Mouse (Mus musculus) T-cell, adult 2 months (primary cell): ENCODE data around the gene Gstt2.
"Not testable (repeated sequence)": the region's sequence is repeated elsewhere in the genome, so short reads cannot be mapped to it uniquely, and the experiment has no call there.

ENCODE experiments used
- DNase-seq: peaks from one replicate; pipeline ENCODE4 v3.0.0; 2022; ENCODE audit warnings: low spot score

Gstt2 gene

DNA sequence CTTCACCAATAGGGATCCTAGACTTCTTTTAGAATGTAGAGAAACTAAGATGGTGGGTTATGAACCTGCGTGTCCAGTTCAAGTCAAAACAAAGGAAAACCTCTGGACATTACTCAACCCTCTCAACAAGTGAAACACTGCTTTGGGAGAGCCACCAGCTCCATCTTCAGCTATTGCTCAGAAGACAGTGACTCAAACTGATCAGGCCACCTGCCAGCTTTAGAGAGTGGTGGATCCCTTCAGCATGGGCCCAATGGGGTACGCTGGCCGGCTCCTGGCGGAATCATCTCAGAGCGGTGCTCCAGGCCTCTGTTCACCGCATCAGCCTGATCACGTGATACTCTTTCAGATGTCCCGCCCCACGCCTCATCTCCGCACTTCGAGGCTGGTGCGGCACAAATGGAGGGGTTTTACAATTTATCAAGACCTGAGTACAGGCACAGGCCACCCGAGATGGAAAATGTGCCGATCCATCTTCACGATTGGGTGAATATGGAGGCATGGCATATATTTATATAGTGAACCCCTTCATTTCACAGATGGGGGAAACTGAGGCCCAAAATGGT lies 18.3 kb upstream of the Gstt2 start:
- no peak for DNase-seq

DNA sequence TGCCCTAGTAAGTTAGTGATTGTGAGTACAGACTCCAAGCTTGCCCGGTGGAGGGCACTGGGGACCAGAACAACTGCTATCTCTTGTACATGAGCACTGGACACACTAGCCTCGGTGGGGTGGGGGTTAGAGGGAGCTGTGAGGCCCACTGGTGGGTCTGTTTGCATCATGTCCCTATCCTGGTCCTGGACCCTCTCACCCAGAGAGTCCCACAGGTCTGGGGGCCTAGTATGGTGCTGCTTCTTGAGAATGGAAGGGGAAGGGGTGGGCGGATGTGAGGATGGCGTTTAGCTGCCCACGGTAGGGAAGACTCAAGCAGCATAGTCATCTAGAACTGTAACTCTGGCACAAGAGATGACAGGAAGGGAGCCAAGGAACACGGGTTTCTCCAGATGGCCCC lies 17.6 kb upstream of the Gstt2 start:
- no peak for DNase-seq

DNA sequence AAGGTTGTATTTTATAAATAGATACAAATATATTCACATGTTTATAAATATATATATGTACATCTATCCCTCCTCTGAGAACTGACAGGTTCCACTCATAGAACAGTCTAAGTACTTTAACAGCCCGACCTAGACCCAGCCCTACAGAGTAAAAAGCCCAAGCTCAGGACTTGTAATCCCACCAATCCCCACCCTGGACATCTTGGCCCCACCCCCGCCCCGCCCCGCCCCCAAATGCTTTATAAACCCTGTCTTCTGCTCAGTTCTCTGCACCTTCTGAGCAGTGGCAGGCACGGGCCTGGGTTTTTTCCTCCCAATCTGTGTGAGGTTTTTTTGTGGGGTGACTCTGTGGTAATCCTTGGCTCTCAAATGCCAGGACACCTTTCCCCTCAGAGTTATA lies 16.9 kb upstream of the Gstt2 start:
- no peak for DNase-seq

DNA sequence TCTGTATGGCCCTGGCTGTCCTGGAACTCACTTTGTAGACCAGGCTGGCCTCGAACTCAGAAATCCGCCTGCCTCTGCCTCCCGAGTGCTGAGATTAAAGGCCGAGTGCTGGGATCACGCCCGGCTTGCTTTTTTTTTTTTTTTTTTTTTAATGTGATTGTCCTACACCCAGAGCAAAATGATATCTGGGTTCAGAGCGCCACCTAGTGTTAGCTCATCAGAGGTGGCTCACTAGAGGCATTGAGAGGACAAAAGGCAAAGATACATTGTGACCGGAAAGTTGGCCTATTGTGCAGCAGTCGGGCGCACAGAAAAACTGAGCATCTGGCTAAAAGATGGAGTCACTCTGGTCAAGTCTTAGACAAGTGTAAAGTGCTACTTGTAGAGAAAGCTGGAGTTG lies 16.2 kb upstream of the Gstt2 start:
- DNase-seq, result peak; percentile 79

DNA sequence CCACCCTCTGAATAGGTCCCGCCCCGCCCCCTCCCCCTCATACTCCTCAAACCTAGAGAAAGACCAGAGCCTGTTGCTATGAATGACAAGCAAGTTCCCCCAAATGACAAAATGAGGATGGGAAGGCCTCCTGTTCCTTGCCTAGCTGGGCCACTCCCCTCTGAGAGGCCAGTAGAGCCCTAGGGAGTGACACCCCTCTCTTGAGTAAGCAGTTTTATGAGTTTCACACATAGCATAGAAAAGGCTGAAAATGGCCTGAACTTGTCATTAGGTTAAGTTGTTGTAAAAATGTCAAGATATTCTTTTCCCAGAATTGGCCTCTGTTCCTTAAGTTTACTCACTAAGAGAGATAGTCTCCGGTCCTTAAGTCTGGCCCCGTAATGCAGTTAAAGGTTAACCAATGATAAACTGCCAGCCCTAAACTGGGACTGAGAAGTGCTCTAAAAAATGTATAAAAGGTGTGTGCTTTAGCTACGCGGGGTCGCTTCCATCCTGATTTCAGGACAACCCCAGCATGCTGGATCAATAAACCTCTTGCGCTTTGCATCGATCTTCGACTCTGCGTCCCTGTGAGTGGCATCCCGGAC lies 15.4 kb upstream of the Gstt2 start:
- no peak for DNase-seq

DNA sequence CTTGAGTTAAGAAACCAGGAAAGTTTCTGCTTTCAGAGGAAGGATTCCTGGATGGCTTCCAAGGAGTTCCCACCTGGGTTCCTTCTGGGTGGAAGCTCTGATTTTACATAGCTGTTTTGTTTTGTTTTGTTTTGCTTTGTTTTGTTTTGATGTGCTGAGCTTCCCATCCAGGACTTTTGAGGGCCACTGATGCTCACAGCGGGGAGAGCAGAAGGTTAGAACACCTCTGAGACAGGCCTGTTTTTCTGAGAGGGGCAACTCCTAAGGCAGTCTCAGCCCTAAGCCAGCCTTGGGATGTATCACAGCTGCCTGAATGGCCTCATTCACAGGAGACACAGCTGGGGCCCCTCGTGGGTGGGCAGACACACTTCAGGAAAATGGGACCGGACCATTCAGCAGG lies 14.5 kb upstream of the Gstt2 start:
- no peak for DNase-seq

DNA sequence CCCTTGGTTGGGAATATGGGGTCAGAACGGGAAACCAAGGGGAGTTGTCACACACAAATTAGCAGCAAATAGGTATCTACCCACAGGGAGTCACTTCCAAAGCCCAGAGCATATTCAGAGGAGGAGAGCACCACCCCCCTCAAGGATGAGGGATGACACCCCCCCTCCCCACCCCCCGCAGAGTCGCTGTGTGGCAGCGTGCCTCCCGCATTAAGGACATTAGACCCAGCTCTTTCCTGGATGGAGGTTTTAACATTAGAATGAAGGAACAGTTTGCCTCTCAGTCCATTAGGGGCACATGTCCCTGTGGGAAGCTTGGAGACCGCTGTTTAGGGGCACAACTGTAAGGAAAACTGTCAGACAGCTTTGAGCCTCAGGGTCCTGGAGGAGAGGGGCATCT lies 13.9 kb upstream of the Gstt2 start:
- DNase-seq, result no peak

DNA sequence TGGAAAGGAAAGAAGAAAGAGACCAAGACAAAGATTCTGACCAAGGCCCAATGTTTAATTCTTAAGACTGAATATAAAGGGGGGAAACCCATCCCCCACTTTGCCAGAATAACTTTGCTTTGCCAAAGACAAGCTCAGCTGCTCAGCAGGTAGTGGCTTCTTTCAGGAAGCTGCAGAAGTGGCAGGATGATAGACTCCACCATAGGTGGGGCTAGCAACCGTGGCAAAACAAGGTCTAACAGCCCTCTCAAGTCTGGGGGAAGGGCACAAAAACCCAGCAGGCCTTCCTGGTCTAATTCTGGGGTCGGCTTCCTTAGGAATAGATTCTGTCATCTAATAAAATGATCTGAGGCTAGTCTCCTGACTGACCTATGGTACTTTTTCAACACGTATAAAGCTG lies 11.2 kb upstream of the Gstt2 start:
- no peak for DNase-seq

DNA sequence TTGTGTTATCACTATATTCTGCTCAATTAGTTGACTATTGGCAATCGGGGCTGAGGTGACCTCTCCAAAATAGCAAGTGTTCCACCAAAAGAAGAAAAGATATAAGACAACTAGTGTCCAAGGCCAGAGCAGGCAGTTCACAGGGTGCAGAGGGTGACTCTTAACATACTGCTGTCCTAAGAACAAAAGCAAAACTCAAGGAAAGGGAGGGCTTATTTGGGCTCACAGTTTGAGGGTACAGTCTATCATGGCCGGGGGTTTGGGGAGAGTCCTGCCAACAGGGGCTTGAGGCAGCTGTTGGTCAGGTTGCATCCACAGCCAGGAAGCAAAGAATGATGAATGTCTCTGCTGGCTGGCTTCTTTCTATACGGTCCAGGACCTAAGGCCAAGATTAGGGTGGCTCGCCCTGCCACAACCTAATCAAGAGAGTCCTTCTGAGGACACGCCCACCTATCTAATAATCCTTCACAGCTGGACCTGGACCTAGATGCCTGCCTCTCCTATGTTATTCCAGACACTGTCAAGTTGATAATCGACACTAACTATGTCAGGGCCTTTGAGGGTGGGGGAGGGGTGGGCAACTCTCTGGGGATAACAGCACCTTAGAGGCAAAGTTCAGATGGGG lies 8.2 kb upstream of the Gstt2 start:
- DNase-seq, result no peak

DNA sequence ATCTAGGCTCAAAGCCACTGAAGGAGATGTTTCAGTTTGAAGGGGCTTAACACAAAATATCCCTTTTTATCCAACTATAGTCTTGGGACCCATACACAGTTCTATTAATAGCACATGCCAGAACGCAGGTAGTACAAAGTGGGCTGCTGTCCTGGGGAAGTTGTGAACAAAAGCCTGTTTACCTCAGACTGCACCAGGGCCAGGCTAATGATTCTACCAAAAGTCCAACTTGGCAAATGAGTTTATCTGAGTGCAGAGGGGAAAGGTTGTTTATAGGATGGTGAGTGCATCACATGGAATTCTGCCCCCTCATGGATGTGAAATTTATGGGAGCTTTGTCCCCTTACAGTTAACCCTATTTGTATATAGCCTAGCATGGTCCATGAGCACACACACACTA lies 7.6 kb upstream of the Gstt2 start:
- no peak for DNase-seq

DNA sequence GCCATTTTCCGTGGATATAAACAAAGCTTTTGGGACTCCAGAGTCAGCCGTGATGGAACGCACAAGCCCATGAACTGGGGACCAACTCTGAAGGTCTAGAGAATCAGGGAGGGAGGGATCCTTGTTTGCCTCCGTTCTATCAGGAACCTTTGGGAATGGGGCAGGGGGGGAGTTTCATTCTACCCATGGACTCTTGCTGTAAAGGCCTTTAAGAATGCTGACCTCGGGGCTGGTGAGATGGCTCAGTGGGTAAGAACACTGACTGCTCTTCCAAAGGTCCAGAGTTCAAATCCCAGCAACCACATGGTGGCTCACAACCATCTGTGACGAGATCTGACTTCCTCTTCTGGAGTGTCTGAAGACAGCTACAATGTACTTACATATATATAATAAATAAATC lies 6.7 kb upstream of the Gstt2 start:
- not testable (repeated sequence) for DNase-seq

DNA sequence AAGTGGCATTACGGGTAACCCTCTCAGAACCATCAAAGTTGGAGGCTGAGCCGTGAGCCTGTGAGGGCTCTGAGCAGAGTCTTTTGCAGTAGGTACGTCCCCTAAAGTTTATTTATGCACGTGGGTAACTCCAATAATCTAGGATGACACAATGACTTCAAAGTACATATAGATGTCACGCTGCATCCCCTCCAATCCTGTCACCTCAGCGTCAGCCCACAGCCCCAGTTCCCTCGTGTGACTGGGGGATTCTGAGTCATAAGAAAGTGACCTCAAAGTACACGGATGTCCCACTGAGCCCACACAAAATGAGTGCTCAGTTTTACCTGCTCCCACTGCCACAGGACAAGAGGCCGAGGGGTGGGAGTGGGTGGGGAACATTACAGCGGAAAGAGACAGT lies 1.9 kb upstream of the Gstt2 start:
- peak; percentile 37 for DNase-seq

DNA sequence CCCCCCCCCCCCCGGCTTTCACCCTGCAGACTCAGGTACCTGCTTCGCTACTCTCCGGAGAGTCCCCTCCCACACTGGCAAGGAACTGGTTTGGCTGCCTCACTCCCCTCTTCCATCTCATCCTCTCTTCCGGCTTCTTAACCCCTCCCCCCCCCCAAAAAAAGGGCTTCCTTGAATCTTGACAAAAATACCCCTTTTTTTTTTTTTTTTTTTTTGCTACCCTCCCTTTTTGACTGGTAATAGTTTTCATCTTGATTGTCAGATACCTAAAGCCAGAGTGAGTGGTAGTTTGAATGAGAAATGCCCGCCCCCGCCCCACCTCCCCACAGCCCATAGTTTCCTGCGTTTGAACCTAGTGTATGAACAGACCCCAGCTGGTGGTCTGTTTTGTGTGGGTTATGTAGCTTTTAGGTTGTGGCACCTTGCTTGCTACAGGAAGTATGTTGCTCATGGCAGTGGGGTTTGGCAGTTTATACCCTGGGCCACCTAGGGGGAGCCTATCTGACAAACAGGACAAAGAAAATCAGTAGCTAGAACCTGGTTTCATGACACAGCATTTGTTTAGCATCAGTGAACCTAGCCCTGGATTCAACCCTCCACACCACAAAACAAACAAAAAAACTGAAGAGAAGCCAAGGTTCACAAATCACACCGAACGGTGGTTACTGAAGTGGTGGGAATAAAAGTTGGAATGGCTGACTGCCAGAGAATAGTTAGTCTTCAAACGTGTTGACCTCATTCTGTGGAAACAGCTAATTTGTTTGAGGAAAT lies 1.3 kb downstream of the Gstt2 start:
- peak; percentile 84 for DNase-seq

DNA sequence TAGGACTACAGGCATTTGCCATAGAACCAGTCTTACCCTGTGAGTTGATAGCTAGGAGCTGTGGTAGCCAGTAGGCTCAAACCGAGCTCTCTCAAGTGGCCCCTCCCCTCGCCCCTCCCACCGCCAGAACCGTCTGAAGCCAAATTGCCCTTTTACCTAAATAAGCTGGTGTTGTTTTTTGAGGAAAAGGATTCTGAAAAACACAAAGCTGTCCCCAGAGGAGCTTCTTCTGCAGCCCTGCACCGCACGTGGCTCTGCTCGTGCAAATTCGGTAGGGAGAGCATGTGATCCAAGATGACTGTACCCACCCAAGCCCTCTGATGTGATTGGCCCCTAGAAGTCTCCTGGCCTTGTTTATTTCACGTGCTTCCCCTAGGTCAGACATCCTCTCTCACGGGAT lies 1.9 kb downstream of the Gstt2 start:
- DNase-seq, result peak; percentile 86

DNA sequence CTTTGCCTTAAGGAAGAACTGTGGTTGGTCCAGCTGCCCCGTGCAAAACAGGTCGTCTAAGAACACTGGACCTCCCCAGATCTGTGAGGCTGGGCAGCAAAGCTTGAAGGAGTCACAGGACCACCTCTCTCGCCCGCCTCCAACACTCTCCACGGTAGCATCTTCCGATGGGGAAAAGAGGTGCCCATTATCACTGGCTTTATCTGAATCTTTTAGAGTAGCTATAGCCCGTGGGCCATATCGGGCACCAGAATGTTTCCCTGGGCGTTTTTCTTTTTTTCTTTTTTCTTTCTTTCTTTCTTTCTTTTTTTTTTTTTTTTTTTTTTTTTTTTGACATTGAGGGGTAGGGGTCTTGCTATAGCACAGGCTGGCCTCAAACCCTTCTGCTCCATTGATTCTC lies 2.5 kb downstream of the Gstt2 start:
- no peak for DNase-seq

DNA sequence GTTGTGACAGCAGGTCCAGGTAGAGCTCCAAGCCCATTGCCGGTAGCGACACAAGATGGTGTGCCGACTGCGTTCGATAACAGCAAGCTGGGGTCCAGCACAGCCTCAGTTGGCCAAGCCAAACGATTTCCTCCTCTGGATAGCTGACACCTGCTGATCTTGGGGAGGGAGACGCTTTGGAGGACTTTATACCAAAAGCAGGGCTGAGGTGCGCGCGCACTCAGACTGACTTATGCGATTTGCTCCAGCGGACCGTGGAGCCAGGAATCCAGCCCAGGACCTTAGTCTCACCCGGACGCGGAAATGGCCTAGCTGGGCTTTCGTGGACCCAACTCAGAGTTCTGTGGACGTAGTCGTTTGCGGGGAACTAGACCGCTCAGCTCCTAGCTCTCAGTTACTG lies 3.0 kb downstream of the Gstt2 start:
- DNase-seq, result peak; percentile 50

DNA sequence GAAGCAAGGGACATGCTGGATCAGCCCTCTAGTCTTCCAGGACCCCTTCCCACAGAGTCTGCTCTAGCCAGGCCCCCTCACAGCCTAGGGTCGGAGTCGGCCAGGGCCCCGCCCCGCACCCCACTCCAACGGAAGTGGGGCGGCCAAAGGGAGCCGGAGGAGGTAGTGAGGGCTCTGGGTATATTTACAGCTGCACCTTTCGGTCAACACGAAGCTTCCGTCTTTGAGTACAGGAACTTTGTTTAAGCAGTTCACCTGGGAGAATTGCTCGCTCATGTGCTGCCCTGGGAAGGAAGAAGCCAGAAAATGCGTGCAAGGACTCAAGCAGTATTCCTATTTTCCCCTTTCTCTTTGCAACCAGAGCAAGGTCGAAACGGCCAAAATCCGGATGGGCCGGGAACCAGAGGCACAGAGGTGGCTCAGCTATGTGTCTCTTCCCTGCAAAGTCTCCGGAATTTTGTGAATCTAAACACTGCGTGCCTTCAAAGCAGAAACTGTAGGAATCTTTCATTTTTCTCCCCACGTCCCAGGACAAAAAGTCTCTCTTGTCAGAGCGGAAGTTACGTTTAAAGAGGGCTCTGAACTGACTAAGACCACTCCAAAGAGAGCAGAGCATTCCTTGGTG lies 3.7 kb downstream of the Gstt2 start:
- DNase-seq, result no peak

DNA sequence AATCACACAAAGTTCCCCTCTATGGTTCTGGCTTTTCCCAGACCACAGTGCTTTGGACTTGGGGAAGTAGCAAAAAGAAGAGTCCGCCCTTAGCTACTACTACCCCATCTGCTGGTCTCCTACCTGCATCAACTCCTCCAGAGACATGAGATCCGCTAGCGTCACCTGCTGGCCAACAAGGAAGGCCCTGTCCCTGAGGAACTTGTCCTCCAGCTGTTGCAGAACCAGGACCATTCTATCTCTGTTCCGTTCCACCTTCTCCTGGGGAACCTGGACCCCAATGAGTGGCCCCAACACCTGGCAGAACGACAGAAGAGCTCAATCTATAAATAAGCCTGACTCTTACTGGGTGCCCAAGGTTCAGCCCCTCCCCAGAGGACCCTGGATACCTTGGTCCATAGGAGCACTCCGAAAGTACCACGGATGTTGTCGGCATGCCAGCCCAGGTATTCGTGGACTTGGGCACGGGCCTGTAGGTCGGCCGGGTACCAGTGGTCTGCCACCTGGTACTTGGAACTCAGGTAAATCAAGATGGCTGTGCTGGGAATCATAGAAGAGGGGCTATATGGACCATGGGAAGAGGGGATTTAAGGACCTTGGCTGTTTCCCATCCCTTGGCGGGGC lies 4.8 kb downstream of the Gstt2 start:
- DNase-seq, result peak; percentile 66

DNA sequence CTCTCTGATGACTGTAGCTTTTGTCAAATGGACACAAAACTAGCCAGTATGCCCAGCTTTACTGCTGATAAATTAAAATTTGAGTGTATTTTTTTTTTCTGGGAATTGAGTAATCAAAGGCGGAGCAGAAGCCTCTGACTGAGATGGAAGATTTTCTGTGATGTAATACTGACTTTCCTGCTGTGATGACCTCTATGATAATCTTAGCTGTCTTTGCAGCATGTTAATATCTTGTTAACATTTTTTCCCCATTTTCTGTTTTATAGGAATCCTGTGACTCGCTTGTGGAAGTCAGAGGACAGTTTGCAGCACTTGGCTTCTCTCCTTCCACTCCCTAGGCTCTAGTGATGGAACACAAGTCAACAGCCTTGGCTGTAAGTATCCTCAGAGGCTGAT lies 7.0 kb downstream of the Gstt2 start:
- DNase-seq, result no peak

DNA sequence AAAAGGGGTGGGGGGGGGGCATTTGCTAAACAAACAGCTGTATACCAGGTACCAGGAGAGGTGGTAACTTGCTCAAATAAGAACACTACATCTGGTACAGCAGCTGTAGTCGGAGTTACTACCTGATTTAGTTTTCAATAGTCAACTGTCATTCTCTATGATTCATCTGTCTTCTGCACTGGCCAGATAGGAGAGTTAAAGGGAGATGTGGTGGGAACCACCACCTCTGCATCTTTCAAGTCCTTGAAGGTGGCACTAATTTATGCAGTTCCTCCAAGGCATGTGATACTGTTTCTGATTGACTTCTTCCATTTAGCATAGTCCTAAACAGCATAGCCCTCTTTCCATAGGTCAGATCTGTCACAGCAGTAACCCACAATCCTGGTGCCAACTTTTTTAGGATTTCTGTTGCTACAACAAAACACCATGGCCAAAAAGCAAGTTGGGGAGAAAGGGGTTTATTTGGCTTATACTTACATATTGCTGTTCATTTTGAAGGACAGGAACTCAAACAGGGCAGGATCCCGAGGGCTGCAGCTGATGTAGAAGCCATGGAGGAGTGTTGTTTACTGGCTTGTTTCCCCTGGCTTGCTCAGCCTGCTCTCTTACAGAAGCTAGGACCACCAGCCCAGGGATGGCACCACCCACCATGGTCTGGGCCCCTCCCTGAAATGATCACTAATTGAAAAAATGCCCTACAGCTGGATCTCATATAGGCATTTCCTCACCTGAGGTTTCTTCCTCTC lies 7.5 kb downstream of the Gstt2 start:
- no peak for DNase-seq

DNA sequence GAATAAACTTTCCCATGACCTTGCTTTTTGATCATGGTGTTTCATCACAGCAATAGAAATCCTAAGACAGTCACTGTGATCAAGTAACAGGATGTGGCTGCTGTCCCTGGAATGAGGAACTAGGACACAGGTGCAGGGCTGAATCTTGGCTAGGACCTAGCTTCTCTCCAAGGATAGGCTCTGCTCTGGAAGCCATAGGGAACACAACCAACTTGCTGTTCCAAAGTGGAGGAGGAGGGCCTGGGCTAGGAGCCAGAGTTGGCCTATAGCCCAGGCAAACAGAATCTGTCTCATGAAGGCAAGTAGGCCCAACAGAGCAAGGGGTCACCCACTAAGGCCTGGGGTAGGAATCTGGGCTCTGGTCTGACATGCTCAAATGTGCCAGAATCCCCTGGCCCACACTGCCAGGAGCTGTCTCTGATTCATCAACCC lies 8.7 kb downstream of the Gstt2 start:
- no peak for DNase-seq
